Comparison of ENCODE assay signal across 23 mouse cellular contexts in the genomic region with DNA sequence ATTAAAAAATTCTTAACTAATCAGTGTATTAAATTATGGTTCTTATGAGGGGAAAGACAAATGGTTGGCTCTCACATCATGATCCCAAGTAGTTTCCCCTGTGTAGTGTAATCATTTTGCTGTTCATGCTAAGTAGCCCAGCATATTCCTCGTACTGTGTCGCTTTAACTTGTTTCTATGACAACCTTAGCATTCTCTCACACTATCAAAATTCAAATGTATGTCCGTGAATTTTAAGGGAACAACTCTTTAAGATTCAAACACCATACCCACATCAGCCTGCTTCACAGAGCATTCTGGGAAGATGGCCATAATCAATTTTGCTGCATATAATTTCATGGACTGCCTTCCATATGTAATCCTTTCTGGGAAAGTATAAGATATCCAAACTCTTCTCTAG.
DNase-seq lines count a peak whose midpoint lies in the region; ATAC-seq and TF ChIP-seq lines count a peak whose summit lies in the region.
"Had no signal": no experiment of that assay in that cellular context is flagged by ENCODE, and none has a peak within 500 bp of the region (broad histone marks: within the 10 kb centered on the region; RNA-seq: fewer than 3 reads in every experiment).

No protein-coding gene starts in this region.

- 50% methylated on average over 3 of the region's 3 CpGs for WGBS in midbrain, embryonic 16.5 days
- WGBS in midbrain, embryonic 11.5 days = 91% methylated on average over 3 of the region's 3 CpGs
- WGBS in thymus, adult 2 months = 89% methylated on average over 3 of the region's 3 CpGs

- no peaks in the 10 kb centered on the region for H3K27me3 ChIP-seq in midbrain, embryonic 16.5 days (ENCODE audit: control insufficient read depth, insufficient read depth, low read depth, low read length)
- no peaks in the 10 kb centered on the region for H3K27me3 ChIP-seq in midbrain, embryonic 11.5 days (ENCODE audit: control insufficient read depth, insufficient read depth, low read length)
- H3K27me3 ChIP-seq in thymus, adult 2 months (ENCODE audit: control insufficient read depth, insufficient read depth, low read length) = no peaks in the 10 kb centered on the region
- H3K27me3 ChIP-seq: embryonic facial prominence, embryonic 12.5 days; embryonic facial prominence, embryonic 15.5 days; hindbrain, embryonic 13.5 days had no signal

- H3K4me3 ChIP-seq in midbrain, embryonic 16.5 days (ENCODE audit: low read depth, low read length) = no peak overlapping the region
- H3K4me3 ChIP-seq in midbrain, embryonic 11.5 days (ENCODE audit: low read depth, low read length) = no peak overlapping the region
- no peak overlapping the region for H3K4me3 ChIP-seq in thymus, adult 2 months (ENCODE audit: control insufficient read depth, insufficient read depth, low read length)
- H3K4me3 ChIP-seq: embryonic facial prominence, embryonic 12.5 days; embryonic facial prominence, embryonic 15.5 days; gastrocnemius, adult 2 months; hindbrain, embryonic 13.5 days had no signal

- TF ChIP-seq CTCF in thymus, adult 2 months (IDR thresholded peaks at IDR 0.05; ENCODE audit: borderline replicate concordance, control insufficient read depth, extremely low read depth, insufficient read depth, low read length, poor library complexity) = no peak

- H3K9me3 ChIP-seq in midbrain, embryonic 16.5 days (replicated peaks; ENCODE audit: control insufficient read depth, low read length, poor library complexity, severe bottlenecking) = no peaks in the 10 kb centered on the region
- no peaks in the 10 kb centered on the region for H3K9me3 ChIP-seq in midbrain, embryonic 11.5 days (ENCODE audit: control insufficient read depth, low read length)
- H3K9me3 ChIP-seq: embryonic facial prominence, embryonic 12.5 days; embryonic facial prominence, embryonic 15.5 days; hindbrain, embryonic 13.5 days had no signal

- peaks cover 3% of the 10 kb centered on the region; the same call in 1 of the 2 replicates for H3K36me3 ChIP-seq in midbrain, embryonic 16.5 days (ENCODE audit: control insufficient read depth, insufficient read depth, low read length)
- H3K36me3 ChIP-seq in midbrain, embryonic 11.5 days (ENCODE audit: control insufficient read depth, insufficient read depth, low read length) = peaks cover 6% of the 10 kb centered on the region
- H3K36me3 ChIP-seq in thymus, adult 2 months (ENCODE audit: control insufficient read depth, insufficient read depth, low read length) = no peaks in the 10 kb centered on the region
- H3K36me3 ChIP-seq: embryonic facial prominence, embryonic 12.5 days; embryonic facial prominence, embryonic 15.5 days had no signal

- H3K27ac ChIP-seq in midbrain, embryonic 16.5 days (ENCODE audit: low read length) = no peak overlapping the region
- H3K27ac ChIP-seq in midbrain, embryonic 11.5 days (ENCODE audit: low read depth, low read length) = no peak overlapping the region
- H3K27ac ChIP-seq in thymus, adult 2 months (ENCODE audit: control insufficient read depth, insufficient read depth, low read length) = no peak overlapping the region
- H3K27ac ChIP-seq: embryonic facial prominence, embryonic 12.5 days; embryonic facial prominence, embryonic 15.5 days; gastrocnemius, adult 2 months; hindbrain, embryonic 13.5 days; hindbrain, postnatal 0 days had no signal

- peaks cover 2% of the 10 kb centered on the region; the same call in 1 of the 2 replicates for H3K4me1 ChIP-seq in midbrain, embryonic 16.5 days (ENCODE audit: control insufficient read depth, insufficient read depth, low read length)
- H3K4me1 ChIP-seq in midbrain, embryonic 11.5 days (ENCODE audit: control insufficient read depth, insufficient read depth, low read length) = 0 out of 2 replicates have a peak, but pooled peaks cover 2% of the 10 kb centered on the region
- H3K4me1 ChIP-seq in thymus, adult 2 months (replicated peaks; ENCODE audit: control insufficient read depth, insufficient read depth, low read length) = no peaks in the 10 kb centered on the region
- H3K4me1 ChIP-seq: embryonic facial prominence, embryonic 12.5 days; embryonic facial prominence, embryonic 15.5 days had no signal

- no peak for TF ChIP-seq POLR2A in thymus, adult 2 months (IDR thresholded peaks at IDR 0.05; ENCODE audit: control insufficient read depth, extremely low read depth, insufficient read depth, low read length, poor library complexity)

- H3K9ac ChIP-seq in midbrain, embryonic 16.5 days (ENCODE audit: low read depth, low read length) = no peak overlapping the region
- H3K9ac ChIP-seq in midbrain, embryonic 11.5 days (ENCODE audit: low read length) = no peak overlapping the region
- H3K9ac ChIP-seq: embryonic facial prominence, embryonic 12.5 days; embryonic facial prominence, embryonic 15.5 days; hindbrain, embryonic 13.5 days had no signal

- H3K4me2 ChIP-seq in midbrain, embryonic 16.5 days (ENCODE audit: low read length) = no peak overlapping the region
- no peak overlapping the region for H3K4me2 ChIP-seq in midbrain, embryonic 11.5 days
- H3K4me2 ChIP-seq: embryonic facial prominence, embryonic 12.5 days; embryonic facial prominence, embryonic 15.5 days; heart, embryonic 11.5 days; hindbrain, embryonic 13.5 days had no signal

- no peak for DNase-seq in frontal cortex, postnatal 25 days (ENCODE audit: low spot score in 2 of 2)
- no peak for DNase-seq in midbrain, embryonic 11.5 days (ENCODE audit: low spot score, missing footprints)
- DNase-seq in brain, embryonic 18.5 days (ENCODE audit: low read depth, low spot score) = peak; percentile 42
- DNase-seq in thymus, adult 2 months = no peak
- DNase-seq: adrenal gland, adult 2 months; adrenal gland, postnatal 14 days; cerebellum, adult 11 months; cerebellum, adult 2 months; cerebellum, adult 9-11 months; cerebellum, postnatal 25 days; gastrocnemius, adult 2 months; gastrocnemius, postnatal 14 days; heart, adult 11 months had no signal

- ATAC-seq in frontal cortex, adult (ENCODE audit: low TSS enrichment) = peak; percentile 69; the same call in 1 of the 2 replicates
- peak; percentile 60; the same call in 1 of the 2 replicates for ATAC-seq in midbrain, embryonic 16.5 days
- ATAC-seq in midbrain, embryonic 11.5 days (ENCODE audit: low FRiP score) = no peak
- ATAC-seq: CD4-positive, CD25-positive, alpha-beta regulatory T cell, adult 4 months; hindbrain, postnatal 0 days; inflammation-experienced regulatory T-cells, adult 6 months; intestine, embryonic 16.5 days had no signal
